Mouse (Mus musculus): ENCODE results near the gene Sema6c. TPM values are rescaled to one million over a fixed set of nuclear protein-coding genes. Genes with fewer than 3 reads are reported as not detected.

The Sema6c gene
- polyA plus RNA-seq, 1 experiment from 2014 or later, result 3.8 TPM

DNA sequence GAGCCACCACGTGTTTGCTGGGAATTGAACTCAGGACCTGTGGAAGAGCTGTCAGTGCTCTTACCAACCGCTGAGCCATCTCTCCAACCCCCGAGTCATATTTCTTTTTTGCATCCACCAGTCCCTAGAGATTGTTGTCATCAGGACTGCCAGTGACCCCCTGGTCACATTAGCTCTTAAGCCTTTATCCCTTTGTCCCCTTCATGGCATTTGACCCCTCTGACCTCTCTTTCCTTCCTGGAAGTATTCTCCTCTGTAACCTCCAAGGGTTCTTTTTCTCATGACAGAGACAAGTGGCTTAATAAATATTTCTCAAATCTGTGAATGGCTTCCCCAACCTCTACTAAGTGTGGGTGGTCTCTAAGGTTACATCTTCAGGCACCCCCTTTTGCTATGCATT, 12.3 kb upstream of the Sema6c start:
- H3K9me3 ChIP-seq, result no peaks in the 10 kb centered on the region
- WGBS, result 60% methylated on average over 3 of the region's 3 CpGs
- no peak for ATAC-seq (ENCODE audit: borderline replicate concordance, extremely low read depth, low FRiP score, low TSS enrichment)

DNA sequence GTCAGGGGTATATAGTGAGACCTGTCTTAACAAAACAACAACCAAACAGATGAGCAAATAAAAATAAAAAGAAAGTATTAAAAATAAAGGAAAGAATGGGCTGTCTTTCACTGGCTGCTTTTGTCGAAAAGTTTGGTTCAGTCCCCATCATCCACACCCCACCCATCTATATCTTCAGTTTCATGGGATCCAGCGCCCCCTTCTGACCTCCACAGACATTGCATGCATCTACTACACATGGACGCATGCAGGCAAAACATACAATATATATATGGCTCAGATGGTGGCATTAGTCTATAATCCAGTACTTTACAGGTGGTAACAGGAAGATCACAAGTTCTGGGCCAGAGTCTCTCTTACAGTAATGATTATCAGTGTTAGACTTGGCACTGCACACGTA, 6.4 kb upstream of the Sema6c start:
- 46% methylated on average over 4 of the region's 4 CpGs for WGBS

More for the DNA sequence above, 12.3 kb upstream of the Sema6c start:
- Histone ChIP-seq H3K9ac (no peak overlapping the region), H3K4me2 (no peak overlapping the region), H3K4me1 (no peaks in the 10 kb centered on the region), H3K4me3 (no peak overlapping the region), H3K36me3 (no peaks in the 10 kb centered on the region), H3K27ac (no peak overlapping the region), H3K27me3 (no peaks in the 10 kb centered on the region)

DNA sequence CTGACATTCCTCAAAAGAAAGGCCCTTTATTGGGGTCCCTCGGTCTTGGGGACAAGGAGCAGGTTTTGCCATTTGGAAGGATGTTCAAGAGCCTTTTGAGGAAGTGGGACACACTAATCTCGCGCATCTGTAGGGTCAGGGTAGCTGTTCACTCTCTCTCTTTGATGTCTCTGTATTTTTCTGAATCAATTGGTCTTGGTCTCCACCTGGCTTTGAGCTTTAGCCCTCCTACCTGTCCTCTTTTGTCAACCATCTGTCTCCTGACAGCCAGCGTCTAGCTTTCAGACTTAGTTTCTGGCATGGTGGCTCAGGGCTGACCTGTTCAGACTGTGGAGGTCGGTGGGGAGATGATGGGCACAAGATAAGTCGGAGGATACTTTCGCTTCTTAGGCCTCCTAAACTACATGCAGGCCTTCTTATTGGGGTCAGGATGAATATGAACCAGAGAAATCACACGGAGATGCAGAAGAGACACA, 708 bp upstream of the Sema6c start:
- 14% methylated on average over 8 of the region's 8 CpGs for WGBS
- Histone ChIP-seq H3K4me2 (peak overlapping the region; percentile 97), H3K27me3 (no peaks in the 10 kb centered on the region), H3K4me1 (peaks cover 41% of the 10 kb centered on the region), H3K9me3 (no peaks in the 10 kb centered on the region), H3K4me3 (peak overlapping the region; percentile 84), H3K9ac (peak overlapping the region; percentile 68), H3K36me3 (no peaks in the 10 kb centered on the region), H3K27ac (no peak overlapping the region)
- ATAC-seq (ENCODE audit: borderline replicate concordance, extremely low read depth, low FRiP score, low TSS enrichment), result no peak

More for the DNA sequence above, 6.4 kb upstream of the Sema6c start:
- no peak overlapping the region for H3K9ac ChIP-seq
- H3K27me3 ChIP-seq, result no peaks in the 10 kb centered on the region
- H3K4me1 ChIP-seq, result no peaks in the 10 kb centered on the region
- no peak overlapping the region for H3K27ac ChIP-seq
- H3K4me3 ChIP-seq, result no peak overlapping the region
- no peak for ATAC-seq (ENCODE audit: borderline replicate concordance, extremely low read depth, low FRiP score, low TSS enrichment)
- H3K9me3 ChIP-seq, result no peaks in the 10 kb centered on the region
- H3K4me2 ChIP-seq, result no peak overlapping the region
- H3K36me3 ChIP-seq, result no peaks in the 10 kb centered on the region

DNA sequence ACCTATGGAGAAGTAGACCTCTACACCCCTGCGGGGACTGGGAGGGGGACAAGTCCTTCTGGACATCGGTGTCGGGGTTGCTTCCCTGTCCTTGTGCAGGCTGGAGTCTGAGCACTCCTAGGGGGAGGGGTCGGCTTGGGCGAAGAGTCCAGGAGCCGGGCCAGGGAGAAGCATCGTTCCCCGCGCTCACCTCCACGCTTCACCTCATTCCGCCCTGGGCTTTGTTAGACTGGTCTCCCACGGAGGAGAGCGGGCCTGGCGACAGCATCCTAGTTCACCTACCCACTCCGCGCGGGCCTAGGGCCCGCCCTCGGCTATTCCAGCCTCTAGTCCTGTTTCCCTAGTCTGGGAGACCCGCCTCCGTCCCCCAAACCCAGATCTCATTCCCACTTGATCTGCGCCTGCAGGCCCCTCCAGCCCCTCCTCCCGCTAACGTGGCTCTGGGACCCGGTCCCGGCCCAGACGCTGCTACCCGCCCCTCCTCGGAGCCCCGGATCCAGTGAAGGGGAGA, 839 bp downstream of the Sema6c start:
- peaks cover 3% of the 10 kb centered on the region; the same call in 1 of the 2 replicates for H3K36me3 ChIP-seq
- WGBS, result 1% methylated on average over 30 of the region's 30 CpGs
- no peak overlapping the region for H3K27ac ChIP-seq
- H3K27me3 ChIP-seq, result no peaks in the 10 kb centered on the region
- H3K4me2 ChIP-seq, result peak overlapping the region; percentile 97
- peak overlapping the region; percentile 84 for H3K4me3 ChIP-seq
- H3K9ac ChIP-seq, result peak overlapping the region; percentile 68
- 0 out of 2 replicates have a peak, but pooled peaks have one; percentile 7 for ATAC-seq (ENCODE audit: borderline replicate concordance, extremely low read depth, low FRiP score, low TSS enrichment)
- H3K9me3 ChIP-seq, result no peaks in the 10 kb centered on the region
- peaks cover 41% of the 10 kb centered on the region for H3K4me1 ChIP-seq

DNA sequence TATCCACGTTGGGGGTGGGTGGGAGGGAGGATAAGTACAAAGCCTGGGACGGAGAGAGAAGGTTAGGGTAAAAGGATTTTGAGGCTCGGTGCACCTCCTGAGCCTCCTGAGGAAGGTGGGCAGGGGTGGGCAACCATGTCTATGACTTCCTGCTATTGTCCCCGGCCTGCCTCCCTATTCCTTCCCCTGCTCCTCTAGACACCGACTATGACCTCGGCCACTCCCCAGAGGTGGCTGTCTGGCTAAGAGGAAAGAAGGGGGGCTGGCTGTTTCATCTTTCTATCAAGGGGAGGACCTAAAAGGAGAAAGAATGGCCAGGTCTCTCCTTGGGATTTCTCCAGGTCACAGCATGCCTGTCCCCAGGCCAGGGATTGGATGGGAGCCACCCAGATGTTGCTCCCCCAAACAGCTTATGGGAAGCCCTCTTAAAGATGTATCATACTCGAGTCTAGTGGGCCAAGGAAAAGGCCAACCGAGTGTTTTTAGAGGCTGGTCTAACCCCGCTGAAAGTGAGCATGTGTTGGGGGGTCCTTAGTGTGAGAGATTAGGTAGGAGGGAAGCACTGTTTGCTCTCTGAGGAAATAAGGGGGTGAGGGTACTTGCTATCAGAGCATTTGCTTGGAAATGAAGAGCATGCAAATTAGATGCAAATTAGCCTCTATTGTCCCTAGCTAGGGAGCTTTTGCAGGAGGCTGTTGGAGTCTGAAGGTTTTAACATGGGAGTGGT, 1.5 kb downstream of the Sema6c start:
- Histone ChIP-seq H3K4me3 (peak overlapping the region; percentile 84), H3K4me2 (peak overlapping the region; percentile 97), H3K27ac (no peak overlapping the region), H3K36me3 (peaks cover 4% of the 10 kb centered on the region; the same call in 1 of the 2 replicates), H3K4me1 (peaks cover 41% of the 10 kb centered on the region), H3K27me3 (no peaks in the 10 kb centered on the region), H3K9ac (peak overlapping the region; percentile 68; the same call in 1 of the 2 replicates), H3K9me3 (no peaks in the 10 kb centered on the region)
- 9% methylated on average over 9 of the region's 9 CpGs for WGBS
- no peak for ATAC-seq (ENCODE audit: borderline replicate concordance, extremely low read depth, low FRiP score, low TSS enrichment)

DNA sequence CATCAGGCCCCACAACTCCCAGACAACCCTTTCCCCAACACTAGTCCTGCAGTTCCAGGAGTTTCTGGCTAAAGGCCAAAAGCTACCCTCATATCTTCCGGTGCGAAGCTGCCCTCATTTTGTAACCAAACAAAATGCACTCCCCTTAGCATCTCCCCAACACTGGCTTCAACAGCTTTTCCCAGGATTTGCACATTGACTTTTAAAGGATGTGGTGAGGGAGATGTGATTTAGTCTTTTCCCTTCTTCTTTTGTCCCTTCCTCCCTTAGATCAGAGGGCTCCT, 2.0 kb downstream of the Sema6c start:
- H3K27ac ChIP-seq, result no peak overlapping the region
- H3K4me2 ChIP-seq, result peak overlapping the region; percentile 97
- peaks cover 4% of the 10 kb centered on the region; the same call in 1 of the 2 replicates for H3K36me3 ChIP-seq

DNA sequence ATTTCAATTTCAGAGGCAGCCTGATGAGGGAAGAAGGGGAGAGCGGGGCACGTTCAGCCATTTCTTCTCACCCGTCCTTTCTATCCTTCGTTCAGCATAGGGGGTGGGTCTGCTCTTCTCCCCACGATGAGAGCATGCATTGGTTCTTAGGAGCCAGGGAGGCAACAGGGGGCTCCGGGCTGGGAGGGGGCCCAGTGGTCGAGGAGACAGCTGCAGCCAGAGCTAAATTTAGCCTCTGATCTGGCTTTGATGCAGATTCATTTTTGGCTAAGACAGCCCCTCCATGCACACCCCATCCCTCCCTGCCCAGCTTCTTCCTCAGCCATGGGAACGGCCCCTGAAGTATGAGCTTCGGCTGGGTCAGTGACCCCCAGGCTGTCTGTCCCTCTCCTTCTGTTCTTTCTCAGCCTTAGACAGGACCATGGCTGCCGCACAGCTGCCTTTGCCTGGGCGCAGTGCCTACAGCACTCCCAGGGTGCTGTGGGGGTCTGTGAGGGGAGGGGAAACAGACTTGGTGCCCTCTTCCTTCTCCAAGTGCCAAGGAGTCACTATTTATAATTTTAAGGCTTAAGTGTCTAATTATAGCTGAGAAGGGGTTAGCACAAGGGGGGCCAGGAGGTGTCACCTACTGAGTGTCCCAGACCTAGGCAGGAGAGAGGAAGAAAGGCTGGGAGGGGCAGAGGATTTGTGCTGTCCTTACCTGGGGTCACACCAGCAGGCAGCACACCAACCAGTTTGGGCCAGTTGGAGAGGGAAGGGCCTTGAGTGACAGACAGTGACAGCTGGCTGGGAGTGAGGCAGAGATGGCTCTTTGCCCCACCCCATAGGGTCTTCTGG, 3.4 kb downstream of the Sema6c start:
- no peak for ATAC-seq (ENCODE audit: borderline replicate concordance, extremely low read depth, low FRiP score, low TSS enrichment)
- no peak overlapping the region for H3K4me3 ChIP-seq

More for the DNA sequence above, 2.0 kb downstream of the Sema6c start:
- H3K4me1 ChIP-seq, result peaks cover 41% of the 10 kb centered on the region
- no peaks in the 10 kb centered on the region for H3K9me3 ChIP-seq
- ATAC-seq (ENCODE audit: borderline replicate concordance, extremely low read depth, low FRiP score, low TSS enrichment), result no peak
- no peaks in the 10 kb centered on the region for H3K27me3 ChIP-seq
- WGBS, result 29% methylated on average over 2 of the region's 2 CpGs
- no peak overlapping the region for H3K4me3 ChIP-seq
- H3K9ac ChIP-seq, result no peak overlapping the region

DNA sequence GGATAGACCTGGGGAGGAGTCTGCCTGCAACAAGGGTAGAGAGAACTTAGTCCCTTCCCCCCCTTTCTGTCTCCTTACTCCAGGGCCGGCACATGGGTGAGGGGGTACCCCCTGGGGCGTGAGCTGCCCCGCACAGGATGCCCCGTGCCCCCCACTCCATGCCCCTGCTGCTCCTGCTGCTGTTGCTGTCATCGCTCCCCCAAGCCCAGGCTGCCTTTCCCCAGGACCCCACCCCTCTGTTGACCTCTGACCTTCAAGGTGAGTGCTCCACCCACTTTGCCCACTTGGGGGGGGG, 3.9 kb downstream of the Sema6c start:
- Histone ChIP-seq H3K9ac (no peak overlapping the region), H3K27me3 (no peaks in the 10 kb centered on the region), H3K36me3 (peaks cover 7% of the 10 kb centered on the region; the same call in 1 of the 2 replicates), H3K27ac (no peak overlapping the region), H3K4me2 (no peak overlapping the region), H3K4me1 (peaks cover 40% of the 10 kb centered on the region), H3K9me3 (no peaks in the 10 kb centered on the region), H3K4me3 (no peak overlapping the region)
- 84% methylated on average over 5 of the region's 5 CpGs for WGBS
- no peak for ATAC-seq (ENCODE audit: borderline replicate concordance, extremely low read depth, low FRiP score, low TSS enrichment)

More for the DNA sequence above, 3.4 kb downstream of the Sema6c start:
- WGBS, result 39% methylated on average over 11 of the region's 11 CpGs
- no peaks in the 10 kb centered on the region for H3K27me3 ChIP-seq
- H3K9me3 ChIP-seq, result no peaks in the 10 kb centered on the region
- peaks cover 41% of the 10 kb centered on the region for H3K4me1 ChIP-seq
- H3K27ac ChIP-seq, result peak overlapping the region; percentile 44
- peak overlapping the region; percentile 18; the same call in 1 of the 2 replicates for H3K4me2 ChIP-seq
- no peak overlapping the region for H3K9ac ChIP-seq
- H3K36me3 ChIP-seq, result peaks cover 4% of the 10 kb centered on the region; the same call in 1 of the 2 replicates

DNA sequence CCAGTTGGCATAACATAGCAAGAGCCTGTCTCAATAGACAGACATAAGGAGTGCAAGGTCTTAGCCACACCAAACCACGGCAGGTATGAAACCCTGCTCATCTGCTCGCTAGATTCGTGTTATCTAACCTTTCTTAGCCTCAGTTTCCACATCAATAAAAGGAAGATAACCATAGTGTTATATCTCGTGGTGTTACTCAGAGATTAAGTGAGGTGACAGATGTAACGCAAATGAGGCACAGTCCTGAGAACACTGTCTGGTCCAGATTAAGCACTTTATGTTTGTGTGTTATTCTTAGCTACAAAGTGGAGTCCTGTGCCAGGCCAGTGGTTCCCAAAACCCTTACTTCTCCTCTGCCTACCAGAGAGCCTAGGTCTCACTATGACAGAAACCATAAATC, 4.6 kb downstream of the Sema6c start:
- no peak overlapping the region for H3K27ac ChIP-seq
- 77% methylated on average over 5 of the region's 5 CpGs for WGBS

DNA sequence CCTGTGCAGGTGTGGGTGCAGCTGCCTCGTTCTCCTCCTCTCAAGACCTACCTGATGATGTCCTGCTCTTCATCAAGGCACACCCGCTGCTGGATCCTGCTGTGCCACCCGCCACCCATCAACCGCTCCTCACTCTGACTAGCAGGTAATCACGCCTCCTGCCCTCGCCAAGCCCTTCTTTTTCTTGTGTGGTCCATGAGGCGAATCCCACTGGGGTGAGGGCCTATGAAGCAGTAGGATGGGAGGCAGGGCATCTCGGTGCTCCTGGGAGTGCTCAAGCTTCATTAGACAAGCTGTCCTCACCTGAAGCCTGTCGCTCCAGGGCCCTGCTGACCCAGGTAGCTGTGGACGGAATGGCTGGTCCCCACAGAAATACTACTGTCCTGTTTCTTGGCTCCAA, 9.7 kb downstream of the Sema6c start:
- peaks cover 17% of the 10 kb centered on the region for H3K4me1 ChIP-seq
- H3K36me3 ChIP-seq, result peaks cover 14% of the 10 kb centered on the region
- no peak overlapping the region for H3K27ac ChIP-seq
- WGBS, result 92% methylated on average over 10 of the region's 10 CpGs
- H3K27me3 ChIP-seq, result peaks cover 38% of the 10 kb centered on the region
- no peak overlapping the region for H3K9ac ChIP-seq
- no peak overlapping the region for H3K4me2 ChIP-seq
- no peak for ATAC-seq (ENCODE audit: borderline replicate concordance, extremely low read depth, low FRiP score, low TSS enrichment)
- no peak overlapping the region for H3K4me3 ChIP-seq
- H3K9me3 ChIP-seq, result no peaks in the 10 kb centered on the region

More for the DNA sequence above, 4.6 kb downstream of the Sema6c start:
- Histone ChIP-seq H3K9ac (no peak overlapping the region), H3K4me3 (no peak overlapping the region), H3K4me1 (peaks cover 34% of the 10 kb centered on the region), H3K36me3 (peaks cover 8% of the 10 kb centered on the region; the same call in 1 of the 2 replicates), H3K9me3 (no peaks in the 10 kb centered on the region), H3K27me3 (no peaks in the 10 kb centered on the region), H3K4me2 (no peak overlapping the region)
- no peak for ATAC-seq (ENCODE audit: borderline replicate concordance, extremely low read depth, low FRiP score, low TSS enrichment)

DNA sequence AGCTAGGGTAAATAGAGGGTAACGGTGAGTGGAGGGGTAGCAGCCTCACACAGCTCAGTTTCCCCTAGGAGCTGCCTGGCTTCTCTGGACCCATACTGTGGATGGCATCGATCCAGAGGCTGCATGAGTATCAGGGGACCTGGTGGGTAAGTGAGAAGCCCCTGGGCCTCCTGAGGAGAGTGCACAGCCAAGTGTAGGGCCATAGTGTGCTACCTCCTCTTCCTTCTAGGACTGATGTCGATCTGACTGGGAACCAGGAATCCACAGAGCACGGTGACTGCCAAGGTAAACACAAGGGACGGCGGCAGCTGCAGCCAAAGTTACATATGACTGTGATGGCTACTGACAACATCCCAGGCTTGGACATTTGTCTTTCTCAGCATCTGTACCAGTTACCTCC, 10.8 kb downstream of the Sema6c start:
- Histone ChIP-seq H3K27me3 (peaks cover 38% of the 10 kb centered on the region), H3K4me3 (no peak overlapping the region), H3K4me1 (peaks cover 17% of the 10 kb centered on the region), H3K9ac (no peak overlapping the region), H3K27ac (no peak overlapping the region), H3K4me2 (no peak overlapping the region), H3K36me3 (peaks cover 11% of the 10 kb centered on the region), H3K9me3 (no peaks in the 10 kb centered on the region)
- no peak for ATAC-seq (ENCODE audit: borderline replicate concordance, extremely low read depth, low FRiP score, low TSS enrichment)
- WGBS, result 62% methylated on average over 6 of the region's 6 CpGs

All from lung, embryonic 15.5 days (tissue).